Mouse (Mus musculus): ENCODE results near the gene Memo1. TPM values are rescaled to one million over a fixed set of nuclear protein-coding genes. Genes with fewer than 3 reads are reported as not detected.

The Memo1 gene
- 69.3 and 71.4 TPM in 2 replicates for polyA plus RNA-seq (2015; fragmentation: Nextera tagmentation; extraction: Ambion mirVana)

- DNase-seq (ENCODE audit: low spot score) (peak; percentile 89), ATAC-seq (replicated peaks; ENCODE audit: low FRiP score, low read depth) (peak; percentile 89)
- Histone ChIP-seq H3K9me3 (replicated peaks; ENCODE audit: low read length) (no peaks in the 10 kb centered on the region), H3K4me1 (replicated peaks; ENCODE audit: insufficient read depth, low read length) (0 out of 2 replicates have a peak, but pooled peaks cover 8% of the 10 kb centered on the region), H3K4me2 (ENCODE audit: low read length) (peak within 1 kb of the TSS; percentile 66), H3K27me3 (ENCODE audit: insufficient read depth, low read length) (no peaks in the 10 kb centered on the region), H3K27ac (peak within 1 kb of the TSS; percentile 98), H3K9ac (ENCODE audit: low read depth, low read length) (peak within 1 kb of the TSS; percentile 95), H3K36me3 (ENCODE audit: insufficient read depth, low read length) (peaks cover 3% of the 10 kb centered on the region; the same call in 1 of the 2 replicates), H3K4me3 (replicated peaks; ENCODE audit: low read depth, low read length) (peak within 1 kb of the TSS; percentile 92)
- no peak for TF ChIP-seq CTCF (IDR thresholded peaks at IDR 0.05; ENCODE audit: low read depth)
- under 1% methylated on average over 59 of the region's 110 CpGs for WGBS
Measured at GRCm38 (mm10) chr17:74295026-74295970, at the start of gene Memo1. Gene Memo1 (minus strand): TSS chr17:74295521.

- 52% methylated on average over 5 of the region's 5 CpGs for WGBS
Measured at GRCm38 (mm10) chr17:74341151-74341550, 45.8 kb upstream of the Memo1 start.

GRCm38 (mm10) chr17:74338937-74339804, 43.9 kb upstream of the Memo1 start, which contains the start of gene Spast:
Gene Spast (plus strand): TSS chr17:74338987.
- H3K27me3 ChIP-seq (ENCODE audit: insufficient read depth, low read length), result no peaks in the 10 kb centered on the region
- peak within 1 kb of the TSS; percentile 94 for H3K4me3 ChIP-seq (replicated peaks; ENCODE audit: low read depth, low read length)
- TF ChIP-seq CTCF (IDR thresholded peaks at IDR 0.05; ENCODE audit: low read depth), result no peak
- peak; percentile 88 for ATAC-seq (replicated peaks; ENCODE audit: low FRiP score, low read depth)
- H3K4me2 ChIP-seq (ENCODE audit: low read length), result peak within 1 kb of the TSS; percentile 74
- DNase-seq (ENCODE audit: low spot score), result peak; percentile 76
- H3K4me1 ChIP-seq (replicated peaks; ENCODE audit: insufficient read depth, low read length), result peaks cover 9% of the 10 kb centered on the region
- H3K9ac ChIP-seq (ENCODE audit: low read depth, low read length), result peak within 1 kb of the TSS; percentile 90
- H3K27ac ChIP-seq, result peak within 1 kb of the TSS; percentile 97
- under 1% methylated on average over 78 of the region's 90 CpGs for WGBS
- no peaks in the 10 kb centered on the region for H3K36me3 ChIP-seq (ENCODE audit: insufficient read depth, low read length)
- no peaks in the 10 kb centered on the region for H3K9me3 ChIP-seq (replicated peaks; ENCODE audit: low read length)

More at GRCm38 (mm10) chr17:74341151-74341550, 45.8 kb upstream of the Memo1 start:
- Histone ChIP-seq H3K36me3 (ENCODE audit: insufficient read depth, low read length) (no peaks in the 10 kb centered on the region), H3K27ac (no peak overlapping the region), H3K4me2 (ENCODE audit: low read length) (0 out of 2 replicates have a peak overlapping the region, but pooled peaks have one; percentile 74), H3K9me3 (replicated peaks; ENCODE audit: low read length) (no peaks in the 10 kb centered on the region), H3K4me3 (replicated peaks; ENCODE audit: low read depth, low read length) (no peak overlapping the region), H3K4me1 (replicated peaks; ENCODE audit: insufficient read depth, low read length) (peaks cover 9% of the 10 kb centered on the region), H3K9ac (ENCODE audit: low read depth, low read length) (no peak overlapping the region), H3K27me3 (ENCODE audit: insufficient read depth, low read length) (no peaks in the 10 kb centered on the region)
- no peak for DNase-seq (ENCODE audit: low spot score)
- ATAC-seq (replicated peaks; ENCODE audit: low FRiP score, low read depth), result no peak
- TF ChIP-seq CTCF (IDR thresholded peaks at IDR 0.05; ENCODE audit: low read depth), result no peak

- no peaks in the 10 kb centered on the region for H3K9me3 ChIP-seq (replicated peaks; ENCODE audit: low read length)
- H3K4me3 ChIP-seq (replicated peaks; ENCODE audit: low read depth, low read length), result peak overlapping the region; percentile 94
- peaks cover 9% of the 10 kb centered on the region for H3K4me1 ChIP-seq (replicated peaks; ENCODE audit: insufficient read depth, low read length)
- H3K9ac ChIP-seq (ENCODE audit: low read depth, low read length), result peak overlapping the region; percentile 90
- ATAC-seq (replicated peaks; ENCODE audit: low FRiP score, low read depth) (peak; percentile 95), DNase-seq (ENCODE audit: low spot score) (peak; percentile 98)
- peak overlapping the region; percentile 74 for H3K4me2 ChIP-seq (ENCODE audit: low read length)
- H3K27ac ChIP-seq, result peak overlapping the region; percentile 97
- TF ChIP-seq CTCF (IDR thresholded peaks at IDR 0.05; ENCODE audit: low read depth), result no peak
- WGBS, result under 1% methylated on average over 45 of the region's 50 CpGs
- no peaks in the 10 kb centered on the region for H3K36me3 ChIP-seq (ENCODE audit: insufficient read depth, low read length)
- H3K27me3 ChIP-seq (ENCODE audit: insufficient read depth, low read length), result no peaks in the 10 kb centered on the region
Measured at GRCm38 (mm10) chr17:74338225-74338931, 43.1 kb upstream of the Memo1 start.

- 77% methylated on average over 9 of the region's 9 CpGs for WGBS
- ATAC-seq (replicated peaks; ENCODE audit: low FRiP score, low read depth) (no peak), DNase-seq (ENCODE audit: low spot score) (no peak)
- Histone ChIP-seq H3K4me3 (replicated peaks; ENCODE audit: low read depth, low read length) (no peak overlapping the region), H3K27me3 (ENCODE audit: insufficient read depth, low read length) (no peaks in the 10 kb centered on the region), H3K36me3 (ENCODE audit: insufficient read depth, low read length) (no peaks in the 10 kb centered on the region), H3K9me3 (replicated peaks; ENCODE audit: low read length) (no peaks in the 10 kb centered on the region), H3K4me2 (ENCODE audit: low read length) (no peak overlapping the region), H3K27ac (no peak overlapping the region), H3K9ac (ENCODE audit: low read depth, low read length) (no peak overlapping the region), H3K4me1 (replicated peaks; ENCODE audit: insufficient read depth, low read length) (no peaks in the 10 kb centered on the region)
- no peak for TF ChIP-seq CTCF (IDR thresholded peaks at IDR 0.05; ENCODE audit: low read depth)
Measured at GRCm38 (mm10) chr17:74331049-74331676, 35.8 kb upstream of the Memo1 start.

Measured in kidney, postnatal 0 days (tissue).